Mouse (Mus musculus) gastrocnemius, postnatal 4 days (tissue): Measurements from ENCODE around the gene Rffl. TPM values are rescaled to one million over a fixed set of nuclear protein-coding genes. Genes with fewer than 3 reads are reported as not detected.

ENCODE experiments used
- DNase-seq, 2 experiments: peaks; one replicate each; pipeline ENCODE4 v3.0.0; 2021 to 2022; ENCODE audit warnings: low spot score in 2 of 2, mixed read lengths in 2 of 2
- long read RNA-seq, 2 experiments: library from polyadenylated mRNA; stranded (forward); transcript quantifications; one replicate each; pipeline ENCODE4 v2.0.0; 2021
- total RNA-seq, 2 experiments: library from RNA; stranded (reverse); gene quantifications; 2 replicates each; pipeline ENCODE4 v1.2.3; 2021

Rffl gene
- 1 to 10 TPM; 5.4 to 6.0 TPM for total RNA-seq
- long read RNA-seq, experiment 1, partial matches to known transcripts, result 2 of 8 reads
- long read RNA-seq, experiment 1, other reads (novel, unspliced or antisense), result 4 of 8 reads
- long read RNA-seq, experiment 2, partial matches to known transcripts, result 2 of 18 reads
- long read RNA-seq, experiment 2, other reads (novel, unspliced or antisense), result 14 of 18 reads

DNA sequence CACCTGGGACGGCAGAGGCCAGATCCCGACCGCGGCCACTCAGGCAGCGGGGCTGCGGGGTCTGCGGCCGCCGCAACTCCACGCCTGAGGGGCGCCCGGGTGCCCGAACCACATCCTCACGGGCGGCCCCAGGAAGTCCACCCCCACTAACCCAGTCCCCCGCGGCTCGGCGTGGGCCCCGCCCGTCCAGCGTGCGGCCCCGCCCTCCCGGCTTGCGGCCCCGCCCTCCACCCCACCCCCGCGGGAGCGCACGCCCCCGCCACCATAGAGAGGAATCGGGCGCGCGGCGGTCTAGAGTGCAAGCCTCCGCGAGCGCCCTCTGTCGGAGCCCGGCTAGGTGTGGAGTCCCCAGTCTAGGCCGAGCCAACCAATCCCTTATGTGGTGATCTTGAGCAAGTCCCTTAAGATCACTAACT is at the start of gene Rffl:
Gene Rffl, minus strand, starts transcription at position 180 of the 416 bp plus-strand sequence.
- peak; percentile 95 to 96 for DNase-seq

DNA sequence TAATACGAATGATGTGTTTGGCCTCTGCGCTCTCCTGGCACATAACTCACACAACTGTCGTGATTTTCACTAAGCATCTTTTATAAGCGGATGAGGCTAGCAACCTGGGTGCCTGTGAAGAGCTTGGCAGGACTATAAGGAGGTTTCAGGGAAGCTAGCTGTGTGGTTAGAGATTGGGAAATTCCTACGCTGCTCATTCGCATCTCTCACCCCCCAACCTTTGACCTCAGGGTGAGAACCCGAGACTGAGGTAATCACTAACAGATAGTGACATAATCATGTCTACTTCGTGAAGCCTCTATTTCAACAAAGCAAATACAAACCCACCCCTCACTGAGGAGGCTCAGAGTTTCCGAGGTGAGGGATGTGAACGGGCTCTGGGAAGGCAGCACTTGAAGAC is 49.8 kb upstream of the Rffl start:
- DNase-seq, result no peak

DNA sequence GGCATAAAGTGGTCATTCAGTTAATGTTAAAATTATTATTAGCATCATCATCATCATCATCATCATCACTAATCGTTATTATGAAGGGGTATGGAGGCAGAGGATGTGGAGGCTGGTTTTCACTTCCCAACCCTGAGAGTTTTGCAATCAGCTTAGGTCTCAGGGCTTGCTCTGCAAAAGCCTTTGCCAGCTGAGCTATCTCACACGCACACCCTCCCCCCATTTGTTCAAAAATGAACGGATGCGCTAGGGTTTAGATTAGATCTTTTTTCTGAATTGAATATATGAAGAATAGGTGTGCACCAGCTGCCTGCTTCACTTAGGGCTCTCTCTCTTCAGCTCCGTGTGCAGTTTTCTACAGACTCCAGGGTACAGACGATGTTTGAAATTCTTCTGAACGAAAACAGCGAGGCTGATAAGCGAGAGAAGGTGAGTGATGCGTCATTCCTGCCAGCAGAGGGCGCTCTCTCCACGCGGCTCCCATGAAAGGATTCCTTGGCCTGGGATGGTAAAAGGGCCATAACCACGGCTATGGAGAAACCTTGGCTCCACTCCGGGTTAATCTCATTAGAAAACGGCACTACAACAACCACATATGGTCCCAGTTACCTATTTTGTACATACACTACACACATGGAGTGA is 43.8 kb upstream of the Rffl start:
- peak; percentile 57 to 66 for DNase-seq

DNA sequence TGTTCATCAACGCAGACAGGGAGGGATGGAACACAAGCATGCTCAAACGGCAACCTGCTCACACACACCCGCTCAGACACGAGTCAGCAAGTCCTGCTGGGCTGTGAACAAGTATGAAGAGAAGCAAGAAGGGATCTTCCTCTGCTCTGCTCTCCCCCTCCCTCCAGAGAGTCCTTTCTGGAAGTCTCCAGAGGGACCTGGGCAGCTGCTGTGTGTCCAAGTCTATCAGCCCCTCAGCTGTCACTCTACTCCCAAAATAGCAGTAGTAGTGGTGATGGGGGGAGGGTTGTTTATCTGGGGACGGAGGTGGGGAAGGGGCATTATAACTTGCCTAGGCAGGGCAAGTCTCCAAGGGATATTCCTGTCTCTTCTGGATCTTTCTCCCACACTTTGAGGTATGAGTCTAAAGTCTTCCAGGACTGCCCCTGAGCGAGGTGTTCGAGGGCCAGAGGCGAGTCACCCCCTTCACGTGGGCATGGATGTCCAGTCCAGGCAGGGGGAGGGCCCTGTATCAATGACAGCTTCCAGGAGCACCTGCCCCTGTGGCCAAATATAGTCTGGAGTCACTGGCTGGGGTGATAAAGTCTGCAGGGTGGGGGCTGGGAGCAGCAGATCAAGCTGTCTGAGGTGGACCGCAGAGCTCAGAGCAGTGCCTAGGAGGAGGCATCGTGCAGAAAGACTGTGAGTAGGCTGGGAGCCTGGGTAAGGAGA is 39.8 kb upstream of the Rffl start:
- DNase-seq, result peak in 1 of 2 experiments; percentile 36

DNA sequence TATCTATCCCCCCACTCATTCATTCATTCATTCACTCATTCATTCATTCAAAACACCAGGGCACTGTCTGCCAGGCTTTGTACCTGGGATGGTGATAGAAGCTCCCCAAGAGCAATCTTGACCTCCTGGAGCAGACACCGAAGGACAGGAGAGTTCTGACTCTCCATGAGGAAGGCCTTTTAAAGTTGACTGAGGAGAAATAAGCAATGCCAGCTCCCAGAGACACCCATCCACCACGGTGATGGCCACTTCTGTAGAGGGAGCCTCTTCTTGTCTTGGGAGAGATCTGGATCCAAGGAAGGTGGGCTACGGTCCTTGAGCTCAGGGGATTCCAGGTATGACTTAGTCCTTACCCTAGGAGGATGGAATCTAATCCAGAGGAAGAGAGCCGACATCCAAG is 39.2 kb upstream of the Rffl start, which contains the start of gene Unc45b:
Gene Unc45b, plus strand, starts transcription at position 301 of the 400 bp plus-strand sequence.
- no peak for DNase-seq

DNA sequence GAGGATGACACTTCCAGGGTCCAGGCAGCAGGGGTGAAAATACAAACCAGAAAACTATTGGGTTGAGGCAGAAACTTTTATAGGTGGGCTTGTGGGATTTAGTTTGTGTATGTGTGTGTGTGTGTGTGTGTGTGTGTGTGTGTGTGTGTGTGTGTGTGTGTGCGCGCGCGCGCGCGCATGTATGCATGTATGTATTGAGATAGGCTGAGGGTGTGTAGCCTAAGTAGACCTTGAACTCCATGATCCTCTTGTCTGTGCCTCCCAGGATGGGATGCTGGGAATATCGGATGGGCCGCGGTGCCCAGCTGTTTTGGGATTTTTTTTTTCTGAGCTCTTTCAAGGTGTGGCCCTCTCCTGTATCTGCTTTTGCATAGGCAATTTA is 37.6 kb upstream of the Rffl start:
- no peak for DNase-seq

DNA sequence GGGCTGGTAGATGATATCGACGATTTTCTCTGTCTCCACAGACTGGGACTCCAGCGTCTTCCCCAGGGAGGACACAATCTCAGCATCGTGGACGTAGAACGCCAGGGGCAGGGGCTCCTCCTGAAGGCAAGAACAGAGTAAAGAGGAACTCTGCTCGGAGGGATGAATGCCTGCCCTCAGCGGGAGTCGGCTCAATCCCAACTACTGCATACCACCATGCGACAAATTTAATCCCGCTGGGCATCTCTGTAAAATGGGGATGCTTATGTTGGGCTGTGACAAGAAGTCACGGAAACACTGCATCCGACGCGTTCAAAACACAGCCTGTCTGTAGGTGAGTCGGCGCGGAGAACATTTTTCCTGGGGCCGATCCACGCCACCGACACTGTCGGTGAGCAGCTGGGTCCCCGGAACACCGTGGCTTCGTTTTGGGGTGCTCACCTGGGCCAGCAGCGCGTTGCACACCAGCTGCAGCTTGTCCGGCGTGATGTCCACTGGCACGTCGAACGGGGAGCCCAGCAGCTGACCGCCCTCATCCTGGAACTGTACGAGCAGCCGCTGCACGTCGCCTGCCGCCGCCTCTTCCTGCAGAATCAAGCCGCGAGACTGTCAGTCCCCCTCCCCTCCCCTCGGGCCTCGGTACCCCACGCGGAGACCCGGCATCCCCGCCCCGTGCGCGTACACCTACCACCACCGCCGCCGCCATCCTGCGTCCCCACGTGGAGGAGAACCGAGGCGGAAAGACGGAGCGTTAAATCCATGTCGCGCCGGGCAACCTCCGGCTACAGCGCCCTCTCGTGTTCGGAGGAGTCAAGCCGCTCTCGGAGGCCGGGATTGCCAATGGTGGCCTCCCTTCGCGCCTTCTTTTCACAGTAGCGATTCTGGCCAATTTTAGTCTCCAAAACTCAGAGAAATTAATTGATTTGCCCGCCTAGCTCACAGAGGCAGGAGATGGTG is 36.9 kb upstream of the Rffl start, which contains the start of gene Nle1:
Gene Nle1, minus strand, starts transcription at position 761 of the 957 bp plus-strand sequence.
- peak; percentile 82 to 93 for DNase-seq

DNA sequence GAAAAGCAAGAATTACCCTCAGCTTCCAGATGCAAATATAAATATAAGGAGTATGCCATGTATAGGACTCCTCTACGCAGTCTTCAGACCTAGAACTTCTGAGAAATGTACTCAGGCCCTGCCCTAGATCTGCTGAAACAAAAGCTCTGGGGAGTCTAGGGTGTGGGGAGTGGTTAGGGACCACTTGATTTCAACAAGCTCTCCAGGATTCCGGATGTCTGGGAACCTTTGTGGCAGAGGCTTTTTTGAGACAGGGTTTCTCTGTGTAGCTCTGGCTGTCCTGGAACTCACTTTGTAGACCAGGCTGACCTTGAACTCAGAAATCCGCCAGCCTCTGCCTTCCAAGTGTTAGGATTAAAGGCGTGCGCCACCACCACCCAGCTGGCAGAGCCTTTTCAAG is 34.8 kb upstream of the Rffl start:
- DNase-seq, result no peak

DNA sequence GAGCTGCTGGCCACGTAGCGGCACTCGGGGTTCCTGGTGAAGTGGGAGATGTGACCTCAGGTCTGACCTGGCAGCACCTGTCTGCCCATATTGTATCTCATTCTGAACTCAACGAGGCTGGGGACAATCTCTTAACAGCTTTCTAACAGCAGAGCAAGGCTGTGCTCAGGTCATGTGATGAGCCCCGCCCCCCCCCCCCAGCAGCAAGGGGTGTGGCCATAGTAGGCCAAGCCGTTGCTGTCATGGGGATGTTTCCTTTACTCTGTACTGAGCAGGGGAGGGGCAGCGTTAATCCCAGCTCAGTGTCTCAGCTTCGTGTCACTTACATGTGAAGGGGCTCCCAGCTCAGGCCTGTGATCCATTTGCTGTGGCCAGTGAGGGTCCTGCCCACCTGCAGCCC is 33.9 kb upstream of the Rffl start:
- no peak for DNase-seq

DNA sequence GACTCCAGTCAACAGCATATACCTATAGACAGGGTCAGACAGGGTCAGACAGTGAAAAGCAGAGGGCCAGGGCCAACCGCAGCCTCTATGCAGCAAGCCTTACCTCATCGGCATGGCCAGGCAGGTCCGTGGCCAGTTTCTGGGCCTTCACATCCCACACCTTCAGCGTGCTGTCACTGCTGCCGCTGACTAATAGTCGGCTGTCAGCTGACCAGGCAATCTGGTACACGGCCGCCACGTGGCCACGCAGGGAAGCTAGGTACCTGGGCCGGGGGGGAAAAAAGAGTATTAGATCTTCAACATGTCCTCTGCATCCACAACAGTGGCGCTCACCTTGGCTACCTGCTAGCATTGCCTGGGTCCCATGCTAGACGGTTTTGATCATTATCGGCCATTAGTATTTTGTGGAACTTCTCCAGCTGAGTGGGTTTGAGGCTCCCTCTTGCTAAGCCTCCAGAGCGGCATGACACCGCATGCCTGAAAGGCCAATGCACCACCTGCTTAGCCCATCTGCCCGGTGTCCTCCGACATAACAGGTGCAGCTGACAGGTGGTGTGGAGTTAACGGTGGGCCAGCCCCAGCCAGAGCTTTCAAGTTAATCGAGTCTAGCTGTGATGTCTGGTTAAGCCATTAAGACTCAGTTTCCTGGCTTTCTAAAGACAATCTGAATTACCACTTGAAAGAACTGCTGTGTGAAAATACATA is 30.7 kb upstream of the Rffl start:
- no peak for DNase-seq

DNA sequence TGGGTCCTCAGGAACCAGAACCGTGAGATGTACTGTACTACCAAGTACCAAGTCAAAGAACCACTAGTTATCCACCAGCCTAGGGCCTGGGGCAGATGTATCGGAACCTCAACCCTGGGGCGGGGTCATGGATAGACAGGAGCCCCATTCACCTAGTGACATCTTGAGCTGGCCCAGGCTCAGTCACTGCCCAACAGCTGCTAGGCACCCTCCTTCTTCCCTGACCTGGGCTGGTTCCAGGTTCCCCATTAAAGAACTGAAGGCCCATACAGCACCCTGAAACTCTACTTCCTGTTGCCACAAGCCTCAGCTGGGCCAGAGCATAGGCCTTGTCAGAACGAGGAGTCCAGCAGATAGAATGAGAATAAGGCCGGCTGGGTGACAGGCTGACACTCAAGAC is 28.7 kb upstream of the Rffl start:
- DNase-seq, result no peak

DNA sequence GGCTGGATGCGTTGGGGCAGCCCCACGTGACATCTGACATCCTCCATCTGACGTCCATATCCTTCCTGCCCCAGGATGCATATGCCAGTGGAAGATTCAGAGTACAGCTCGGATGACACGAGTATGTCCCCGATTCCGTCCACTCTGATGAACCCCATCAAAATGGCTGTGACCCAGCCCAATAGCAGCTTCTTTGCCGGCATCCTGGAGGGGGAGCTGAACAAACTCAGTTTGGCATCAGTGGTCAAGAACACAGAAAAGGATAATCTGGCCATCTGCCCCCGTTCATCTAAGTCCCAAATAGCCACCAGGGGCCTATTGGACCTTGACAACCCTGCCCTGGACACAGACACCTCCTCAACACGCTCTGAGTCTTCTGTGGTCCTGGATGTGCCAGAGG is 26.5 kb upstream of the Rffl start:
- no peak for DNase-seq

DNA sequence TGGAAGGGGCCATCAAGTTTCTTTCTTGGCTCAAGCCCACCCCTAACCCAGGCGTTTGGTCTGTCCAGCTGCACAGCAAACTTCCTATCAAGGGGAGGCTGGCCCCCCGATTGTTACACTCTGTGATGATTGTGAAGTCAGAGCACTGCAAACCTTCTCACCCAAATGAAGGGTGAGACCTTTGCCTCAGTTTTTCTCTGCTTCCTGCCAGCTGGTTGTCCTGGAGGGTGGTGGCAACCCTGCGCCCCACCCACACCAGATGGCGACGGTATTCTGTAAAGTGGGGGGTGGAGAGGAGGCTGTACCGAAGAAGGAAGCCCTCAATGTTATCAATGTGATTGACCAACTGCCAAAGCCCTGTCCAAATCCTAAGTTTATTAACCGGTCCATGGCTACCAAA is 20.9 kb upstream of the Rffl start, which contains the start of gene Fndc8:
Gene Fndc8, plus strand, starts transcription at position 189 of the 400 bp plus-strand sequence.
- no peak for DNase-seq

DNA sequence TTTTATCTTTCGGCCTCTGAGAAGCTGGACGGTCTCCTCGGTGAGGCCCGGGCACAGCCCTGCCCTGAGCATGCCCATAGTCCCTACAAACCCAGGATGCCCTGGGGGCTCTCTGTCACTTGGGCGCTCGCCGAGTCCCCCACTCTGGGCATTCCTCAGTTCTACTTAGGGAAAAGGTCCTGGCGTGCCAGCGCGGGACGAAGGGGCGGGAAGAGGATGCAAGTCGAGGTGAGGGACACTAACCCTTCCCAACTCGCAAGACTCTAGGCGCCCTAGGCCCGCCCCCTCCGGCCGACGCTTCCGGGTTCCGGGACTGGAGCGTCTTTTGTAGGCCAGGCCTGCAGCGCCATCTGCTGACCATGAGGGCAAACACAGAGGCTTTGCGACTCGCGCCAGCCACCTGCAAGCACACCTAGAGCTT is 19.3 kb upstream of the Rffl start, which contains the start of gene Rad51d:
Gene Rad51d, minus strand, starts transcription at position 273 of the 421 bp plus-strand sequence.
- DNase-seq, result peak; percentile 85 to 95

DNA sequence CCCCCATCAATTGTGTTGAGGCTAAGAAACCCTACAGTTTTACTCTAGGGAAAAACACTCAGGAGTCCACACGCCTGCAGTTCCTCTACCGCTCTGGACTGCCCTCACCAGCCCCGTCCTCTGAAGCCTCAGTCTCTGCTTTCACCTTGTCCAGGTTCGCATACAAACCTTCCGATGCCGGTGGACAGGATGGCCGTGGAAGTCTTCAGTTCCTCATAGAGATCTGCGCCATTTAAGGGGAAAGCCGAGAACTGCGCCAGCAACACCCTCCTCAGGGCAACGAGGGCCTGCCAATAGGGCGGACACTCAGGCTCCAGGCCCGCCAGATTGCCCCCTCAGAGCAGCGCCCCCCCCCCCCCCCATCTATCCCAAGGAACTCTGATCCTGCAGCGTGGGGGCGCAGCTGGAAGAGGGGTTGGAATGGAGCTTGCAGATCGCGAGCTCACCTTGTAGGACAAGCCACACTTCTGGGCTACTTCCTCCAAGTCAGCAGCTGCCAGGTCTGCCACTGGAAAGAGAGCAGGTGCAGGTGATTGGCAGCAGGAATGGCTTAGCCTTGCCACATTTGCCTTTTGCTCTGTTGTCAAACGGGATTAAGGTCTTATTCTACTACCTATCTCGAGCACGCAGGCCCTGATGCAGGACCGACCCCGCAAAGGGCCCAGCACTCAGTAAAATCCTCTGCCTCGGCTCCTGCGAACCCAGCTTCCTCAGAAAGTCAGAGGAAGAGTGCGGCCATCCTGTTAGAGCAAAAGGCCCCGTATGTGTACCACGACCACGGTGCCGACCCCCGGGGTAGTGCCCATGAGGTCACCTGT is 18.7 kb upstream of the Rffl start:
- no peak for DNase-seq

DNA sequence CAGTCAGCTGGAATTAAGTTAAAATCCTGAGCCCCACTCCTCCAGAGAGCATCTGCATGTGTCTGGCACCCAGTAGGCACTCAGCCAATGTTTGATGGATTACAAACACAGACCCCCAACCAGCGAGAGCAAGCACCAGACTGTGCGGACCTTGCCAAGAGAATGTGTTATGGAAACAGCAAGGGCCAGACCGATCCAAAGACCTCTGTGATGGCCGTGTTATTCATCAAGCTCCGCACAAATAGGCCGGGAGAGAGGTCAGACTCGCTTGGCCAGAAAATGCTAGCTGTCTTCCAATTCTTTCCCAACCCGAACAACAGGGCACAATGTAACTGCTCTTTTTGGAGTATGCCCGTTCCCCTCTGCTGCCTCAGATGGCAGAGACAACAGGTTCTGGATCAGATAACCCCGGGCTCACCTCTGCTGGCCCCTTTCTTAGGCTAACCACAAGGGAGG is 17.5 kb upstream of the Rffl start:
- no peak for DNase-seq

DNA sequence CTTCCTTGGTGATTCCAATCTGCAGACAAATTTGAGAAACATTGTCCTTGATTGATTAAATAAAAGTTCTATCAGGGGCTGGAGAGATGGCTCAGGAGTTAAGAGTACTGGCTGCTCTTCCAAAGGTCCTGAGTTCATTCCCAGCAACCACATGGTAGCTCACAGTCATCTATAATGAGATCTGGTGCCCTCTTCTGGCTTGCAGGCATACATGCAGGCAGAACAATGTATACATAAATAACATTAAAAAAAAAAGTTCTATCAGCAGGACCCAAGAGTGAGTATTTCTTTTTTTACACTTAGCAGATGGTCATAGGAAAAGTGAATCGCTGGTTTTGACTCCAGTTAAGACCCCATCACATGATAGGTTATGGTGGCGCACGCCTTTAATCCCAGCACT is 15.5 kb upstream of the Rffl start:
- no peak for DNase-seq

DNA sequence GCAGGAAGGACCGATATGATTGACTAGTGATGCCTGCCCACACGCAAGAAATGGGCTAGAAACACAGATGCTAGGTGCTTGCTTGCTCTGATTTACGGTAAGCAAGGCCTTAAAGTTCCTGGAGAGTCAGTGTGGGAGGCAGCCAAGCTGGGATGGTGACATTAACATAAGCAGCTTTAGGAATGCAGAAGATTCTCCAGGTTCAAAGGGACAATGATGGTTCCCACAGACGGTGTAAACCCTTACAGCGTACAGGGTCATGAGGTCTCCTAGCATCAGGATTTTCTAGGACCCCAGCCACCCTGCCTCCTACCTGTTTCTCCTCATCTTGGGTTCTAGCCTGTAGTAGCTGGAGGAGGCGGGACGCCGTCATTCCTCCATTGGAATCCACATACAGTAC is 12.2 kb upstream of the Rffl start:
- DNase-seq, result no peak

DNA sequence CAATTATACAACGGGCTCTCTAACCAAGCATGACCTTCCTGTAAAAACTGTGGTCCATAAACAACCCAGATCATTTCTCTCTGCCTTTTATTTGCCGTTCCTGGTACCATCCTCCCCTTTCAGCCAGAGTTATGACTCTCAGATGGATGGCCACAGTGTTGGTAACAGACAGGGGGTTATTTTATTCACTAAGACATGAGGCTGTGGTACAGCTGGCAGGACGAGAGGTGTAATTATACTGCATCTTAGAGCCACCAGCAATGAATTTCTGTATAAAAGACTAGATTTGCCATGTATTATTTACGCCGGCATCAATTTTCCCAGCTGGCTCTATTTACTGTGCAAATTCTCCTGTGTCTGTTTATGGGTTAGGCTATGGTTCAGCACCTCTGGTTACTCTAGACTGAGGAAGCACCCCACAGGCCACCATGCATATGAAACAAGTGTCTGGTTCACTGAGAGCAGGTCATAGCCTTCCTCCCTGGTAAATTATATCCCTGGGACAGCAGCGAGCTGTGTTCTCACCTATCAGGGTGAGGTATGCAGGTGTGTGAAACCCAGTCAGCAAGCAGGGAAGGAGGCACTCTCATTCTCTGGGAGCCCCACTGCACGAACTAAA is 6.8 kb upstream of the Rffl start:
- no peak for DNase-seq
